Mouse (Mus musculus) heart, postnatal 25 days (tissue): ENCODE data around the gene Adam34. TPM values are rescaled to one million over a fixed set of nuclear protein-coding genes. Genes with fewer than 3 reads are reported as not detected.
"Not testable (repeated sequence)": the region's sequence is repeated elsewhere in the genome, so short reads cannot be mapped to it uniquely, and the experiment has no call there.

Experiments used
- DNase-seq: peaks from one replicate; pipeline ENCODE4 v3.0.0; 2022; ENCODE audit warnings: low spot score
- intact Hi-C: fragments of 180-260 bp; cut with DNase I; formaldehyde crosslinking; loops from one replicate; pipeline ENCODE4 v1.15.1; 2025
- total RNA-seq, 2 experiments: library from RNA; stranded (reverse); gene quantifications; 2 replicates each; pipeline ENCODE4 v1.2.3; 2021

Adam34 gene
- total RNA-seq = not detected

- intact Hi-C loops = no loop called here
- no peak for DNase-seq
Observed at GRCm38 (mm10) chr8:43709949-43710348, at the start of gene Adam34. Gene Adam34, minus strand, starts transcription at chr8:43710049.

GRCm38 (mm10) chr8:43627176-43627575 lies 82.7 kb downstream of the Adam34 start, which contains the start of gene Gm5346:
Gene Gm5346, minus strand, starts transcription at chr8:43627276.
- no peak for DNase-seq
- intact Hi-C loops = no loop called here

GRCm38 (mm10) chr8:43616046-43616445 lies 93.8 kb downstream of the Adam34 start:
- no peak for DNase-seq
- intact Hi-C loops = no loop called here

- intact Hi-C loops, DNase-seq: not testable (repeated sequence)
Observed at GRCm38 (mm10) chr8:43603657-43604056, 106.2 kb downstream of the Adam34 start.

- DNase-seq, intact Hi-C loops: not testable (repeated sequence)
Observed at GRCm38 (mm10) chr8:43603166-43603565, 106.7 kb downstream of the Adam34 start.

Other genes with a start within 250 kb of the Adam34 start
- gene Adam26b, start 181.9 kb downstream of the Adam34 start, total RNA-seq = not detected
- gene Adam26a, start 133.3 kb downstream of the Adam34 start, total RNA-seq = not detected
- gene Gm5346, start 82.8 kb downstream of the Adam34 start, total RNA-seq = not detected